In genomic region chr16:90517041-90517440, GRCm38 (mm10) we compare ENCODE assay signal across 25 mouse cellular contexts.
DNase-seq lines count a peak whose midpoint lies in the region; ATAC-seq lines count a peak whose summit lies in the region.
"Had no signal": no experiment of that assay in that cellular context is flagged by ENCODE, and none has a peak within 500 bp of the region (broad histone marks: within the 10 kb centered on the region; RNA-seq: fewer than 3 reads in every experiment).

No protein-coding gene starts in this region.

- H3K4me3 ChIP-seq in embryonic facial prominence, embryonic 13.5 days = no peak overlapping the region
- H3K4me3 ChIP-seq in embryonic facial prominence, embryonic 10.5 days = no peak overlapping the region
- H3K4me3 ChIP-seq in lung, embryonic 16.5 days (ENCODE audit: low read length) = no peak overlapping the region
- no peak overlapping the region for H3K4me3 ChIP-seq in embryonic facial prominence, embryonic 15.5 days (replicated peaks)
- H3K4me3 ChIP-seq: erythroblast, embryonic 14.5 days; forebrain, embryonic 12.5 days; forebrain, embryonic 15.5 days; heart, embryonic 10.5 days; heart, embryonic 13.5 days had no signal

- no peak overlapping the region for H3K9ac ChIP-seq in embryonic facial prominence, embryonic 13.5 days
- H3K9ac ChIP-seq in lung, embryonic 16.5 days (ENCODE audit: low read length) = no peak overlapping the region
- no peak overlapping the region for H3K9ac ChIP-seq in embryonic facial prominence, embryonic 15.5 days
- H3K9ac ChIP-seq: forebrain, embryonic 12.5 days; forebrain, embryonic 15.5 days; heart, embryonic 13.5 days; hindbrain, embryonic 14.5 days had no signal

- no peak for DNase-seq in embryonic facial prominence, embryonic 10.5 days (ENCODE audit: low spot score)
- no peak for DNase-seq in lung, postnatal 25 days (ENCODE audit: low spot score)
- no peak for DNase-seq in right cerebral cortex, postnatal 36 days (ENCODE audit: low spot score in 2 of 2)
- DNase-seq: adrenal gland, adult 8-10 months; adrenal gland, postnatal 25 days; cerebellum, adult 11-12 months; cerebellum, adult 8-10 months; cerebellum, postnatal 10 days; cerebellum, postnatal 36 days; embryo, embryonic 11 days; gastrocnemius, postnatal 25 days; heart, adult 18-20 months; heart, postnatal 14 days; heart, postnatal 4 days had no signal

- ATAC-seq in embryonic facial prominence, embryonic 13.5 days (ENCODE audit: insufficient number of reproducible peaks, insufficient read depth, low FRiP score, low TSS enrichment, low read depth) = no peak
- ATAC-seq in lung, embryonic 16.5 days (ENCODE audit: low read depth) = peak; percentile 36
- no peak for ATAC-seq in embryonic facial prominence, embryonic 15.5 days (ENCODE audit: insufficient number of reproducible peaks, low FRiP score, low TSS enrichment, low read depth)
- ATAC-seq: activated CD4-positive, CD25-positive, alpha-beta regulatory T cell, adult 4 months; forebrain, embryonic 15.5 days; hindbrain, postnatal 0 days had no signal

- H3K27me3 ChIP-seq in embryonic facial prominence, embryonic 13.5 days = no peaks in the 10 kb centered on the region
- H3K27me3 ChIP-seq in embryonic facial prominence, embryonic 10.5 days (replicated peaks; ENCODE audit: low read depth, poor library complexity, severe bottlenecking) = 0 out of 2 replicates have a peak, but pooled peaks cover 15% of the 10 kb centered on the region
- no peaks in the 10 kb centered on the region for H3K27me3 ChIP-seq in lung, embryonic 16.5 days (ENCODE audit: control insufficient read depth, insufficient read depth, low read depth, low read length)
- no peaks in the 10 kb centered on the region for H3K27me3 ChIP-seq in embryonic facial prominence, embryonic 15.5 days
- H3K27me3 ChIP-seq: forebrain, embryonic 12.5 days; forebrain, embryonic 15.5 days; heart, embryonic 13.5 days had no signal

- no peaks in the 10 kb centered on the region for H3K9me3 ChIP-seq in embryonic facial prominence, embryonic 13.5 days
- H3K9me3 ChIP-seq in embryonic facial prominence, embryonic 10.5 days = no peaks in the 10 kb centered on the region
- H3K9me3 ChIP-seq in lung, embryonic 16.5 days (ENCODE audit: control insufficient read depth, low read length) = no peaks in the 10 kb centered on the region
- no peaks in the 10 kb centered on the region for H3K9me3 ChIP-seq in embryonic facial prominence, embryonic 15.5 days (replicated peaks)
- H3K9me3 ChIP-seq: forebrain, embryonic 12.5 days; forebrain, embryonic 15.5 days; heart, embryonic 10.5 days; heart, embryonic 13.5 days had no signal

- peaks cover 47% of the 10 kb centered on the region for H3K4me1 ChIP-seq in embryonic facial prominence, embryonic 13.5 days
- peaks cover 42% of the 10 kb centered on the region for H3K4me1 ChIP-seq in embryonic facial prominence, embryonic 10.5 days
- peaks cover 29% of the 10 kb centered on the region for H3K4me1 ChIP-seq in lung, embryonic 16.5 days (replicated peaks; ENCODE audit: control insufficient read depth, insufficient read depth, low read length)
- H3K4me1 ChIP-seq in embryonic facial prominence, embryonic 15.5 days = peaks cover 42% of the 10 kb centered on the region

- H3K27ac ChIP-seq in embryonic facial prominence, embryonic 13.5 days = peak overlapping the region; percentile 69
- no peak overlapping the region for H3K27ac ChIP-seq in embryonic facial prominence, embryonic 10.5 days (replicated peaks)
- peak overlapping the region; percentile 41 for H3K27ac ChIP-seq in lung, embryonic 16.5 days (ENCODE audit: low read length)
- peak overlapping the region; percentile 30; the same call in 1 of the 2 replicates for H3K27ac ChIP-seq in embryonic facial prominence, embryonic 15.5 days (replicated peaks)
- H3K27ac ChIP-seq: forebrain, embryonic 12.5 days; heart, embryonic 10.5 days; heart, embryonic 13.5 days; hindbrain, embryonic 14.5 days; hindbrain, postnatal 0 days had no signal

- no peak overlapping the region for H3K4me2 ChIP-seq in embryonic facial prominence, embryonic 13.5 days
- H3K4me2 ChIP-seq in lung, embryonic 16.5 days (ENCODE audit: low read depth, low read length) = no peak overlapping the region
- H3K4me2 ChIP-seq in embryonic facial prominence, embryonic 15.5 days (replicated peaks) = no peak overlapping the region
- H3K4me2 ChIP-seq: forebrain, embryonic 12.5 days; forebrain, embryonic 15.5 days; heart, embryonic 13.5 days; hindbrain, embryonic 14.5 days had no signal

- no peaks in the 10 kb centered on the region for H3K36me3 ChIP-seq in embryonic facial prominence, embryonic 13.5 days
- H3K36me3 ChIP-seq in embryonic facial prominence, embryonic 10.5 days (replicated peaks) = no peaks in the 10 kb centered on the region
- H3K36me3 ChIP-seq in lung, embryonic 16.5 days (ENCODE audit: control insufficient read depth, insufficient read depth, low read length) = no peaks in the 10 kb centered on the region
- H3K36me3 ChIP-seq in embryonic facial prominence, embryonic 15.5 days = no peaks in the 10 kb centered on the region
- H3K36me3 ChIP-seq: forebrain, embryonic 12.5 days; forebrain, embryonic 15.5 days; heart, embryonic 10.5 days; heart, embryonic 13.5 days had no signal

- WGBS in embryonic facial prominence, embryonic 13.5 days = 41% methylated on average over 9 of the region's 9 CpGs
- WGBS in embryonic facial prominence, embryonic 10.5 days = 53% methylated on average over 9 of the region's 9 CpGs
- 25% methylated on average over 9 of the region's 9 CpGs for WGBS in lung, embryonic 16.5 days
- WGBS in embryonic facial prominence, embryonic 15.5 days = 43% methylated on average over 9 of the region's 9 CpGs
